Mouse (Mus musculus) adrenal gland, adult 2 months (tissue): ENCODE results near the gene Stx12. TPM values are rescaled to one million over a fixed set of nuclear protein-coding genes. Genes with fewer than 3 reads are reported as not detected.

Experiments
- DNase-seq: peaks from one replicate; pipeline ENCODE4 v3.0.0; 2021
- polyA plus RNA-seq: library from polyadenylated mRNA; depleted of rRNA; stranded (reverse); fragments of >200 nt; gene quantifications from 2 replicates; pipeline ENCODE4 v1.2.3, GENCODE M21; 2012
- total RNA-seq, 2 experiments: library from RNA; stranded (reverse); gene quantifications; 2 replicates each; pipeline ENCODE4 v1.2.3; 2021

The Stx12 gene
- total and polyA plus RNA-seq, 3 experiments, result 15.6 to 58.0 (median 52.7) TPM

GRCm38 (mm10) chr4:132864856-132865255 lies 19.5 kb downstream of the Stx12 start:
- DNase-seq, result no peak

- DNase-seq, result no peak
Measured at GRCm38 (mm10) chr4:132863012-132863411, 21.3 kb downstream of the Stx12 start.

GRCm38 (mm10) chr4:132860880-132861279 lies 23.4 kb downstream of the Stx12 start:
- DNase-seq, result no peak

- DNase-seq, result no peak
Measured at GRCm38 (mm10) chr4:132843705-132844071, 40.6 kb downstream of the Stx12 start.

- peak; percentile 93 for DNase-seq
Measured at GRCm38 (mm10) chr4:132842970-132843704, 41.2 kb downstream of the Stx12 start, which contains the start of gene Ppp1r8. Ppp1r8 (minus strand) TSS chr4:132843169.

- peak; percentile 48 for DNase-seq
Measured at GRCm38 (mm10) chr4:132842281-132842906, 41.9 kb downstream of the Stx12 start.

- DNase-seq, result no peak
Measured at GRCm38 (mm10) chr4:132841493-132841892, 42.8 kb downstream of the Stx12 start.

- DNase-seq, result peak; percentile 43
Measured at GRCm38 (mm10) chr4:132823614-132824366, 60.5 kb downstream of the Stx12 start.

GRCm38 (mm10) chr4:132818442-132818841 lies 65.9 kb downstream of the Stx12 start:
- no peak for DNase-seq

GRCm38 (mm10) chr4:132816855-132817254 lies 67.5 kb downstream of the Stx12 start:
- DNase-seq, result no peak

GRCm38 (mm10) chr4:132816404-132816803 lies 67.9 kb downstream of the Stx12 start:
- no peak for DNase-seq

GRCm38 (mm10) chr4:132809621-132810020 lies 74.7 kb downstream of the Stx12 start:
- DNase-seq, result no peak

- DNase-seq, result no peak
Measured at GRCm38 (mm10) chr4:132807771-132808641, 76.3 kb downstream of the Stx12 start.

GRCm38 (mm10) chr4:132806620-132807191 lies 77.6 kb downstream of the Stx12 start:
- no peak for DNase-seq

GRCm38 (mm10) chr4:132805599-132806197 lies 78.6 kb downstream of the Stx12 start:
- no peak for DNase-seq

- no peak for DNase-seq
Measured at GRCm38 (mm10) chr4:132805146-132805545, 79.2 kb downstream of the Stx12 start.

- DNase-seq, result no peak
Measured at GRCm38 (mm10) chr4:132804331-132804730, 80.0 kb downstream of the Stx12 start.

- no peak for DNase-seq
Measured at GRCm38 (mm10) chr4:132803876-132804275, 80.4 kb downstream of the Stx12 start.
